Mouse (Mus musculus): ENCODE measurements around the gene Slit3.

Gene Slit3

GRCm38 (mm10) chr11:35315449-35316028 lies 194.5 kb downstream of the Slit3 start:
- DNase-seq, result no peak

DNA sequence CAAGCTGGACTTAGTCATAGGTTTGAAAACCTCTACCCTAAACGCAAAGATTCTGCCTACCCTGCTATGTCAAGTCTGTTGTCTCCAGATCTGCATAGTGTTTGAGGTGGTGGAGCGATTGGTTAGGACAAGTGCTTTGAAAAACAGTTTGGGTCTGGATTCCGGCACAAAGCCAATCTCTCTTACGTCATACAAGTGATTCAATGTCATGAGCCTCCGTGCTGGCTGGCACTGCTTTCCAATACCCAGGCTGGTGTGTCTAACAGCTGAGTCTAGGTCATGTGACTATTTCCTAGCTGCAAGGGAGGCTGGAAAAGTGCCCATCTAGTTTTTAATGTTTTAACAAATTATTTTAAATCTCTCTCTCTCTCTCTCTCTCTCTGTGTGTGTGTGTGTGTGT lies 196.2 kb downstream of the Slit3 start:
- no peak for DNase-seq

- no peak for DNase-seq
Observed at GRCm38 (mm10) chr11:35317775-35318432, 196.9 kb downstream of the Slit3 start.

GRCm38 (mm10) chr11:35318433-35319020 lies 197.5 kb downstream of the Slit3 start:
- DNase-seq, result no peak

DNA sequence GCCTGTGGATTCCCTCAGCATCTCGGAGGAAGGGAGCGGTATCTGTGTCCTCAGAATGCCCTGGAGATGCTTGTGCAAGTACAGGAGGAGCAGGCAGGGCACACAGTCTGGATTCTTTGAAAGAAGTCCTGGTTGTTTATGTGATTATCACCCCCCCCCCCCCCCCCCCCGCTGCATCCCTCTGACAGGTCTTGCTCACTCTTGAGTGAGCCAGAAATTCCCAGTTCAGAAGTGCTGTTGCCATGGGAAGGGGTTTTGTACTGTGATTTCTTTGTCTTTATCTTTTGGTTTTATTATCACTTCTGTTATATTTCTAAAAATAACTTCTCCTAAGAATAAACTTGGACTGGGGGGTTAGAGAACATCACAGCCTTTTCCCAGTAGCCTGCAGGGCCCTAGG lies 199.5 kb downstream of the Slit3 start:
- no peak for DNase-seq

DNA sequence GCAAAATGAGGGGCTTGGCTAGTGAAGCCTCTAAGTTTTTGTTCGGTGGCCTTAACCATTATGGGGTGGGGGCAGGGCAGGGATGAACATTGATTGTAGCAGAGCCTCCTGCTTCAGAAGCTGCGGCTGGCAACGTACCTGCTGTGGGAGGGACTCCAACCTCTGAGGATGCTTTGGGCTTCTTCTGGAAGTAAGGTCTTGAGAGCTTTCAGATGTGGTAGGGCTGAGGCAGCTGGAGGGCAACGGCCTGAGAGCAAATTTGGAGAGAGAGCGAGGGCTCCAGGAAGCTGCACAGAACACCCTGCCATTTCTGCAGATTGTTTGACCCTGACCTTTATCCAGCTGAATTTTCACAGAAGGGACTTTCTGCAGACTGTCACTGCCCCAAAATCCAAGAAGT lies 203.4 kb downstream of the Slit3 start:
- peak; percentile 45 to 61 for DNase-seq

DNA sequence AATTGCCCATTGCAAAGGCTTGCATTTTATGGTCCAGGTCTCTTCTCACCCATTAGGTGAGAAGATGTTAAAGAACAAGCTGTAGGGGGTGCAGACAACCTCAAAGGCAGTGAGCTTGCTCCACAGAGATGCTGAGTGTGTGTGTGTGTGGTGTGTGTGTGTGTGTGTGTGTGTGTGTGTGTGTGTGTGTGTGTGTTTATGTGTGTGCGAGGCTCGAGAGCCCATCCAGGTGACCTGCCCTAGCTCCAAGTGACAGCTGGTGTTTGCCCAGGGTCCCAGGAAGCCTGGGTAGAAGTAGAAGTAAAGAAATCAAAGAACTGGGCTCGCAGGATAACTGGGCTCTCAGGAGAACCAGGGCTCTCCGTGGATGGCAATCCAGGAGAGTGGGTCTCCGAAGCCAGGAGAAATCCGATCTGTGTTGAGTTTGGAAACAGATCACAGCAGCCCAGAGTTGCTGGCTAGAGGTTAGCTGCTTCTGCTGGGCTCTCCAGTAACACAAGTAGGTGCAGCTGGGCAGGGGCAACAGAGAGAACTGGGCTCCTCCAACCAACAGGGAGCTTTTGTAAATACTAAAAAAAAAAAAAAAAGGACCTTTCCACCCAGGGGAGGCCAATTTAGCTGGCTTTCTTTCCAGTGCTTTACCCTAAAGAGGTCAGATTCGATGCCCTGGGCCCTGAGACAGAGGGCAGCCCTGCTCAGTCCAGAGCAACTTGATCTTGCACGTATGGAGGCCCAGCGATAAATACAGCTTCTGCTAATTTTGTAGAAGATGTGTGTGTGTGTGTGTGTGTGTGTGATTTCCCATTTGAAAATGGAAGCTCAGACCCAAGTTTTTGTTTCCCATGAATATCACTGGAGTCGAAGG lies 204.3 kb downstream of the Slit3 start:
- peak; percentile 39 to 55 for DNase-seq

- DNase-seq, result peak; percentile 57 to 73
Observed at GRCm38 (mm10) chr11:35326346-35326745, 205.3 kb downstream of the Slit3 start.

- DNase-seq, result no peak
Observed at GRCm38 (mm10) chr11:35327899-35328298, 206.9 kb downstream of the Slit3 start.

- DNase-seq, result no peak
Observed at GRCm38 (mm10) chr11:35331476-35331875, 210.5 kb downstream of the Slit3 start.

GRCm38 (mm10) chr11:35336558-35336957 lies 215.5 kb downstream of the Slit3 start:
- no peak for DNase-seq

DNA sequence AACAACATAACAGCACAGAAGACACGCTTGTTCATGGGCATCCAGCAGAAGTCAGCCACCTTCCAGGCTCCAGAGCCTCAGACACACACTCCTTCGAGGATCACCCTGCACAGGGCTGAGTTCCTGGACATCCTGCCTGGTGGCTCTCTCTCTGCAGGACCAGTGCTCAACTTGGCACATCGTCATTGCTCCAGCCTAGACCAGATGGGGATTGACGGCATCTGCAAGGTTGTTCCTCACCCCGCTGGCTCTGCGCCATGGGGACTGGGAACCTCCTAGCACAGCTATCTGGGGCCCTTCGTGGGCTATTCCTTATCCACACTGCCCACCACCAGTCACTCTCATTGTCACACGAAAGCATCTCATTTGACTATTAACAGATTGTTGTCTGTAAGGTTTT lies 216.5 kb downstream of the Slit3 start:
- DNase-seq, result no peak

GRCm38 (mm10) chr11:35337927-35338819 lies 217.1 kb downstream of the Slit3 start:
- no peak for DNase-seq

GRCm38 (mm10) chr11:35340752-35341151 lies 219.7 kb downstream of the Slit3 start:
- DNase-seq, result no peak

DNA sequence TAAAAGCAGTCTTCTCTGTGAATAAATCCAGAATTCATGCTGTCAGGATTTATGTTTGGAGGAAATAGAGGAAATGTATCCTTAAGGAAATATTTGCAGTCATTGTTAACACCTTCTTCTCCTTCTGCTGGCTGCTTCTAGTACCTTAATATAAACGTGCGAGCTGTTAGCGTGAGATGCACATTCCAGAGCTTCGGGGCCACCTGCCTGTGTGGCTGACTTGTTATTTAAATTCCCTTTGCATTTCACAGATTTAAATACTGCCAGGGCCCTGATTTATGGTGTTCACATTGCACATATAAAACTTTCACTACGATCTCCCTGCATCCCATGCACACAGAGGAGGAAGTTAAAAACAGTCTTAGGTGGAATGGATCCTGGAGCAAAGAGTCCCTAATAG lies 221.5 kb downstream of the Slit3 start:
- DNase-seq, result no peak

- DNase-seq, result no peak
Observed at GRCm38 (mm10) chr11:35345696-35346480, 224.9 kb downstream of the Slit3 start.

DNA sequence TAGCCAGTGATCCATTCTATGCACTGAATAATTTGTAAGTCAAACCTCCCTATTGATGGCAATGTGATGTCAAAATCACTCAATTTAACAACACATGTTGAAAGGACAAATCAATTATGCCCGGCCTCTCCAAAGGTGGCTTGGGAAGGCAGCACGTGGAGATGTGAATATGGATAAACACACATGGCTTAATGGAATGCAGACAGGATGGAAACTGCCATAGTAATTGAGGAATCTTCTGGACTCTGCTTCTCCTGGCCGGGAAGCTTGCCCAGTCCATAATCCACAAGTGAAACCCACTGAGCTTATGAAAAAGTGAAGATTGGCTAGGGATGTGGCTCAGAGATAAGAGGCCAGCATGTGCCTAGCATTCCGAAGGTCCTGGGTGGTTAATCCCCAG lies 227.1 kb downstream of the Slit3 start:
- DNase-seq, result no peak

DNA sequence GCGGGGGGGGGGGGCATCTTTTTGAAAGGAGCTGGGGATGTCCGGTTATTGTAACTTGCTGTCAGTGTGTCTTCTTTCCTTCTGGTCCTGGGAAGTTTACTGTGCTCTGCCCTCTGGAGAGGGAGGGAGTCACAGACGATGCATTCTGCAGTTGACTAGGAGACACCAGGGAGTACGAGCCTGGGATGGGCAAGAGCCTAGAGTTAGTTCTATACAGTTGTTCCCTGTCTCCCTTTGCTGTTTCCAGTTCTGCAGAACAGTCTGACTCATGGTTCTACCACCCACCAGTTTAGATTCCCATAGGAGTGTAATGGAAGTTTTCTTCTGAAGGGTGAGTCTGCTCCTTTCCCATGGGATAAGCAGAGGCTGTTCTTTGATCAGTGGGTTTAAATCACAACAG lies 229.9 kb downstream of the Slit3 start:
- no peak for DNase-seq

GRCm38 (mm10) chr11:35351376-35351775 lies 230.4 kb downstream of the Slit3 start:
- DNase-seq, result no peak

DNA sequence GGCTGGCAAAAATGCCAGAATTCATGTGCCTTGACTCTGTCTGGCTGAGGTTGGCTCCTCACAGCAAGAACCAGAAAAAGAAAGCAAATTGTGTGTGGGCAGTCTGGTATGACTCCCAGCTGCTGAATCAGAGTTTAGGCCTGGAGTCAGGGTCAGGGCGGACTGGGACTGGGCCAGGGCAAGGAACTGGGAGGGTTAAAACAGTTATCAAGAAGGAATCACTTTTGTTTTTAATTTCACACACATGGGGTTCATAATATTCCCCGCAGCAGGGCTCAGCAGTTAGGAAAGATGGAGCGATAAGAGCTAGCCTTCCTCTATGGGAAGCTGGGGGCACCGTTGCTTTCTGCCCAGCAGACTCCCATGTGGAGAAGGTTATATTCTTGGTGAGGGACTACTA lies 234.8 kb downstream of the Slit3 start:
- no peak for DNase-seq

- DNase-seq, result no peak
Observed at GRCm38 (mm10) chr11:35361071-35361470, 240.0 kb downstream of the Slit3 start.

- no peak for DNase-seq
Observed at GRCm38 (mm10) chr11:35362975-35363374, 242.0 kb downstream of the Slit3 start.

Measured in thymus, postnatal 36 days (tissue).